Mouse (Mus musculus): Measurements from ENCODE around the gene Leprot.

Gene Leprot

GRCm38 (mm10) chr4:101664160-101664750 lies 16.7 kb downstream of the Leprot start:
- no peak for DNase-seq (ENCODE audit: extremely low read depth, insufficient read length, low spot score)

- no peak for DNase-seq (ENCODE audit: extremely low read depth, insufficient read length, low spot score)
Measured at GRCm38 (mm10) chr4:101664766-101665165, 17.2 kb downstream of the Leprot start.

- DNase-seq (ENCODE audit: extremely low read depth, insufficient read length, low spot score): no peak
Measured at GRCm38 (mm10) chr4:101669161-101669560, 21.6 kb downstream of the Leprot start.

GRCm38 (mm10) chr4:101669811-101670210 lies 22.3 kb downstream of the Leprot start:
- DNase-seq (ENCODE audit: extremely low read depth, insufficient read length, low spot score): peak; percentile 14

- DNase-seq (ENCODE audit: extremely low read depth, insufficient read length, low spot score): no peak
Measured at GRCm38 (mm10) chr4:101674790-101675189, 27.3 kb downstream of the Leprot start.

GRCm38 (mm10) chr4:101675726-101676125 lies 28.2 kb downstream of the Leprot start:
- no peak for DNase-seq (ENCODE audit: extremely low read depth, insufficient read length, low spot score)

GRCm38 (mm10) chr4:101682620-101683019 lies 35.1 kb downstream of the Leprot start:
- DNase-seq (ENCODE audit: extremely low read depth, insufficient read length, low spot score): no peak

GRCm38 (mm10) chr4:101683086-101683485 lies 35.6 kb downstream of the Leprot start:
- no peak for DNase-seq (ENCODE audit: extremely low read depth, insufficient read length, low spot score)

GRCm38 (mm10) chr4:101684821-101685220 lies 37.3 kb downstream of the Leprot start:
- DNase-seq (ENCODE audit: extremely low read depth, insufficient read length, low spot score): no peak

GRCm38 (mm10) chr4:101686227-101686810 lies 38.8 kb downstream of the Leprot start:
- no peak for DNase-seq (ENCODE audit: extremely low read depth, insufficient read length, low spot score)

- no peak for DNase-seq (ENCODE audit: extremely low read depth, insufficient read length, low spot score)
Measured at GRCm38 (mm10) chr4:101689241-101689640, 41.7 kb downstream of the Leprot start.

- DNase-seq (ENCODE audit: extremely low read depth, insufficient read length, low spot score): no peak
Measured at GRCm38 (mm10) chr4:101689645-101690044, 42.1 kb downstream of the Leprot start.

- DNase-seq (ENCODE audit: extremely low read depth, insufficient read length, low spot score): no peak
Measured at GRCm38 (mm10) chr4:101692892-101693291, 45.4 kb downstream of the Leprot start.

- no peak for DNase-seq (ENCODE audit: extremely low read depth, insufficient read length, low spot score)
Measured at GRCm38 (mm10) chr4:101694529-101694928, 47.0 kb downstream of the Leprot start.

GRCm38 (mm10) chr4:101697236-101697635 lies 49.7 kb downstream of the Leprot start:
- DNase-seq (ENCODE audit: extremely low read depth, insufficient read length, low spot score): no peak

GRCm38 (mm10) chr4:101699423-101699822 lies 51.9 kb downstream of the Leprot start:
- DNase-seq (ENCODE audit: extremely low read depth, insufficient read length, low spot score): no peak

- DNase-seq (ENCODE audit: extremely low read depth, insufficient read length, low spot score): no peak
Measured at GRCm38 (mm10) chr4:101700892-101701640, 53.5 kb downstream of the Leprot start.

- DNase-seq (ENCODE audit: extremely low read depth, insufficient read length, low spot score): no peak
Measured at GRCm38 (mm10) chr4:101705325-101705724, 57.8 kb downstream of the Leprot start.

- no peak for DNase-seq (ENCODE audit: extremely low read depth, insufficient read length, low spot score)
Measured at GRCm38 (mm10) chr4:101707234-101707633, 59.7 kb downstream of the Leprot start.

GRCm38 (mm10) chr4:101707953-101708352 lies 60.4 kb downstream of the Leprot start:
- DNase-seq (ENCODE audit: extremely low read depth, insufficient read length, low spot score): no peak
